Mouse (Mus musculus) lung, adult 2 months (tissue): ENCODE measurements around the gene Glp2r. TPM values are rescaled to one million over a fixed set of nuclear protein-coding genes. Genes with fewer than 3 reads are reported as not detected.

Source experiments
- DNase-seq: peaks from one replicate; pipeline ENCODE4 v3.0.0; 2022
- H3K4me1 ChIP-seq: fragments of 200-500 bp; 2 replicates; pipeline ENCODE4 v1.6.1; 2011; ENCODE audit warnings: low read length; ENCODE audit not compliant: control insufficient read depth, insufficient read depth
- H3K4me3 ChIP-seq: fragments of 200-500 bp; replicated peaks from 2 replicates; pipeline ENCODE3; 2011; ENCODE audit warnings: low read depth, mild to moderate bottlenecking, control low read depth, low read length; ENCODE audit errors: extremely low read depth
- CTCF ChIP-seq: fragments of 200-500 bp; IDR thresholded peaks from 2 replicates; pipeline ENCODE4 v1.5.1; 2011; ENCODE audit warnings: mild to moderate bottlenecking, low read length, control low read depth; ENCODE audit not compliant: insufficient read depth
- POLR2A ChIP-seq: fragments of 200-500 bp; IDR thresholded peaks from 2 replicates; pipeline ENCODE4 v1.6.1; 2011; ENCODE audit warnings: low read depth, mild to moderate bottlenecking, control low read depth, low read length, borderline replicate concordance; ENCODE audit errors: extremely low read depth
- WGBS: fragments of 180-500 bp; shearing (Covaris S2); methylation state at CpG from one replicate; pipeline ENCODE4 v1.1.7; 2018; 5-methylcytosine and 5-hydroxymethylcytosine counted together
- polyA plus RNA-seq: library from polyadenylated mRNA; depleted of rRNA; stranded (reverse); fragments of >200 nt; gene quantifications from 2 replicates; pipeline ENCODE4 v1.2.3, GENCODE M21; 2012

The Glp2r gene
- polyA plus RNA-seq, 1 experiment: not detected

GRCm38 (mm10) chr11:67733726-67734125 is 37.2 kb downstream of the Glp2r start:
- TF ChIP-seq POLR2A: no peak
- TF ChIP-seq CTCF: no peak
- Histone ChIP-seq H3K4me3 (no peak overlapping the region), H3K4me1 (no peaks in the 10 kb centered on the region)
- 82% methylated on average over 1 of the region's 1 CpGs for WGBS
- no peak for DNase-seq

- 96% methylated on average over 2 of the region's 2 CpGs for WGBS
- TF ChIP-seq CTCF (no peak), POLR2A (no peak)
- H3K4me3 ChIP-seq: no peak overlapping the region
- DNase-seq: no peak
- no peaks in the 10 kb centered on the region for H3K4me1 ChIP-seq
These were observed 39.9 kb downstream of the Glp2r start for GRCm38 (mm10) chr11:67731056-67731455.

- no peak for TF ChIP-seq CTCF
- TF ChIP-seq POLR2A: no peak
- Histone ChIP-seq H3K4me3 (no peak overlapping the region), H3K4me1 (no peaks in the 10 kb centered on the region)
- DNase-seq: no peak
These were observed 42.2 kb downstream of the Glp2r start for GRCm38 (mm10) chr11:67728726-67729125.

GRCm38 (mm10) chr11:67727095-67727494 is 43.9 kb downstream of the Glp2r start:
- H3K4me1 ChIP-seq: no peaks in the 10 kb centered on the region
- TF ChIP-seq CTCF (no peak), POLR2A (no peak)
- no peak overlapping the region for H3K4me3 ChIP-seq
- 65% methylated on average over 6 of the region's 6 CpGs for WGBS
- DNase-seq: no peak

GRCm38 (mm10) chr11:67723231-67724013 is 47.5 kb downstream of the Glp2r start:
- TF ChIP-seq POLR2A (no peak), CTCF (no peak)

GRCm38 (mm10) chr11:67722399-67723156 is 48.4 kb downstream of the Glp2r start:
- no peak for DNase-seq
- H3K4me3 ChIP-seq: no peak overlapping the region
- TF ChIP-seq CTCF: no peak
- TF ChIP-seq POLR2A: no peak
- WGBS: 43% methylated on average over 7 of the region's 7 CpGs
- H3K4me1 ChIP-seq: no peaks in the 10 kb centered on the region

More at GRCm38 (mm10) chr11:67723231-67724013, 47.5 kb downstream of the Glp2r start:
- Histone ChIP-seq H3K4me3 (no peak overlapping the region), H3K4me1 (no peaks in the 10 kb centered on the region)
- WGBS: 70% methylated on average over 8 of the region's 8 CpGs
- DNase-seq: no peak

GRCm38 (mm10) chr11:67721485-67721884 is 49.5 kb downstream of the Glp2r start:
- TF ChIP-seq CTCF: no peak
- TF ChIP-seq POLR2A: no peak
- 62% methylated on average over 5 of the region's 5 CpGs for WGBS
- DNase-seq: no peak

GRCm38 (mm10) chr11:67715382-67715781 is 55.6 kb downstream of the Glp2r start:
- no peak for DNase-seq
- WGBS: 82% methylated on average over 4 of the region's 4 CpGs
- Histone ChIP-seq H3K4me3 (no peak overlapping the region), H3K4me1 (no peaks in the 10 kb centered on the region)
- TF ChIP-seq POLR2A: no peak
- TF ChIP-seq CTCF: no peak

More at GRCm38 (mm10) chr11:67721485-67721884, 49.5 kb downstream of the Glp2r start:
- no peaks in the 10 kb centered on the region for H3K4me1 ChIP-seq
- H3K4me3 ChIP-seq: no peak overlapping the region

- TF ChIP-seq CTCF (no peak), POLR2A (no peak)
- no peak for DNase-seq
- Histone ChIP-seq H3K4me3 (no peak overlapping the region), H3K4me1 (no peaks in the 10 kb centered on the region)
- 62% methylated on average over 4 of the region's 4 CpGs for WGBS
These were observed 58.0 kb downstream of the Glp2r start for GRCm38 (mm10) chr11:67712976-67713375.
